Mouse (Mus musculus): ENCODE results near the gene Amz1. TPM values are rescaled to one million over a fixed set of nuclear protein-coding genes. Genes with fewer than 3 reads are reported as not detected.

The Amz1 gene
- polyA plus RNA-seq, 1 experiment: 0.14 TPM

DNA sequence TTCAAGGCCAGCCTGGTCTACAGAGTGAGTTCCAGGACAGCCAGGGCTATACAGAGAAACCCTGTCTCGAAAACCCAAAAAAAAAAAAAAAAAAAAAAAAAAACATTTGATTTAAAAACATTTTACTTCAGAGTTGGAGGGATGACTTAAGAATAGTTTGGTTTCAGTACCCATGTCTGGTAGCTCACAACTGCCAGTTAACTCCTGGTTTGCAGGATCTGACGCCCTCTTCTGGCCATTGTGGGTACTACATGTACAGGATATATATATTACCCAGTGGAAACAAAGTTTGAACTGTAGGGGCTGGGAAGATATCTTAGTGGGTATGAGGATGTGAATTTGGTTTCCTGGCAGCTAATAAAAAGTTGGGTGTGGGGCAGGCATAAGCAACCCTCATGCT, 27.0 kb downstream of the Amz1 start:
- TF ChIP-seq POLR2A (IDR thresholded peaks at IDR 0.05; ENCODE audit: control insufficient read depth, low read depth, low read length) (no peak), CTCF (IDR thresholded peaks at IDR 0.05; ENCODE audit: control insufficient read depth, insufficient read depth, insufficient replicate concordance, low read depth, low read length) (no peak; the same call in 1 of the 2 replicates)
- Histone ChIP-seq H3K27ac (ENCODE audit: control insufficient read depth, insufficient read depth, low read depth, low read length) (no peak overlapping the region), H3K36me3 (ENCODE audit: control insufficient read depth, insufficient read depth, low read length) (no peaks in the 10 kb centered on the region), H3K4me3 (ENCODE audit: control insufficient read depth, low read depth, low read length) (no peak overlapping the region), H3K27me3 (ENCODE audit: control insufficient read depth, insufficient read depth, low read length) (no peaks in the 10 kb centered on the region), H3K4me1 (ENCODE audit: control insufficient read depth, insufficient read depth, low read length) (no peaks in the 10 kb centered on the region; the same call in 1 of the 2 replicates)

- Histone ChIP-seq H3K36me3 (ENCODE audit: control insufficient read depth, insufficient read depth, low read length) (no peaks in the 10 kb centered on the region), H3K27ac (ENCODE audit: control insufficient read depth, insufficient read depth, low read depth, low read length) (no peak overlapping the region), H3K4me3 (ENCODE audit: control insufficient read depth, low read depth, low read length) (no peak overlapping the region), H3K27me3 (ENCODE audit: control insufficient read depth, insufficient read depth, low read length) (no peaks in the 10 kb centered on the region), H3K4me1 (ENCODE audit: control insufficient read depth, insufficient read depth, low read length) (no peaks in the 10 kb centered on the region; the same call in 1 of the 2 replicates)
- TF ChIP-seq CTCF (IDR thresholded peaks at IDR 0.05; ENCODE audit: control insufficient read depth, insufficient read depth, insufficient replicate concordance, low read depth, low read length) (no peak), POLR2A (IDR thresholded peaks at IDR 0.05; ENCODE audit: control insufficient read depth, low read depth, low read length) (no peak)
Measured at GRCm38 (mm10) chr5:140752041-140752440, 28.1 kb downstream of the Amz1 start.

DNA sequence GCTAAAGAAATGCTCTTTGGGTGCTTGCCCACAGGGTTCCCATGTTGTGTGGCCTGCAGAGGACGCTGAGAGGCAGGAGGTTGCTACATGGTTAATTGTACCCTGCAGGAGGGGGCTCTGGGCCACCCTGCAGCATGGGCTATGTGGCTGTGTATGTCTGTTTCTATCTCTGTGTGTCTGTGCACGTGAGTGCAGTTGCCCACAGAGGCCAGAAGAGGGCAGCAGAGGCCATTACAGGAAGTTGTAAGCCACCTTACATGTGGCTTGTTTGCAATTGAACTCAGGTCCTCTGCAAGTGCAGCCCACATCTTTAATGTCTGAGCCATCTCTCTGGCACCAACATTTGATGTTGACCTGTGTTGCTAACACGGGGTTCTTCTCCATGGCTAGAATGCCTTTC, 28.7 kb downstream of the Amz1 start:
- no peak for TF ChIP-seq POLR2A (IDR thresholded peaks at IDR 0.05; ENCODE audit: control insufficient read depth, low read depth, low read length)
- TF ChIP-seq CTCF (IDR thresholded peaks at IDR 0.05; ENCODE audit: control insufficient read depth, insufficient read depth, insufficient replicate concordance, low read depth, low read length): peak; percentile 83; the same call in 1 of the 2 replicates
- no peaks in the 10 kb centered on the region for H3K36me3 ChIP-seq (ENCODE audit: control insufficient read depth, insufficient read depth, low read length)
- H3K27me3 ChIP-seq (ENCODE audit: control insufficient read depth, insufficient read depth, low read length): no peaks in the 10 kb centered on the region
- H3K4me1 ChIP-seq (ENCODE audit: control insufficient read depth, insufficient read depth, low read length): no peaks in the 10 kb centered on the region; the same call in 1 of the 2 replicates
- no peak overlapping the region for H3K27ac ChIP-seq (ENCODE audit: control insufficient read depth, insufficient read depth, low read depth, low read length)
- no peak overlapping the region for H3K4me3 ChIP-seq (ENCODE audit: control insufficient read depth, low read depth, low read length)

- H3K4me3 ChIP-seq (ENCODE audit: control insufficient read depth, low read depth, low read length): no peak overlapping the region
- no peak overlapping the region for H3K27ac ChIP-seq (ENCODE audit: control insufficient read depth, insufficient read depth, low read depth, low read length)
- H3K36me3 ChIP-seq (ENCODE audit: control insufficient read depth, insufficient read depth, low read length): no peaks in the 10 kb centered on the region
- H3K4me1 ChIP-seq (ENCODE audit: control insufficient read depth, insufficient read depth, low read length): no peaks in the 10 kb centered on the region; the same call in 1 of the 2 replicates
- no peaks in the 10 kb centered on the region for H3K27me3 ChIP-seq (ENCODE audit: control insufficient read depth, insufficient read depth, low read length)
- TF ChIP-seq POLR2A (IDR thresholded peaks at IDR 0.05; ENCODE audit: control insufficient read depth, low read depth, low read length) (no peak), CTCF (IDR thresholded peaks at IDR 0.05; ENCODE audit: control insufficient read depth, insufficient read depth, insufficient replicate concordance, low read depth, low read length) (no peak)
Measured at GRCm38 (mm10) chr5:140753223-140753622, 29.3 kb downstream of the Amz1 start.

DNA sequence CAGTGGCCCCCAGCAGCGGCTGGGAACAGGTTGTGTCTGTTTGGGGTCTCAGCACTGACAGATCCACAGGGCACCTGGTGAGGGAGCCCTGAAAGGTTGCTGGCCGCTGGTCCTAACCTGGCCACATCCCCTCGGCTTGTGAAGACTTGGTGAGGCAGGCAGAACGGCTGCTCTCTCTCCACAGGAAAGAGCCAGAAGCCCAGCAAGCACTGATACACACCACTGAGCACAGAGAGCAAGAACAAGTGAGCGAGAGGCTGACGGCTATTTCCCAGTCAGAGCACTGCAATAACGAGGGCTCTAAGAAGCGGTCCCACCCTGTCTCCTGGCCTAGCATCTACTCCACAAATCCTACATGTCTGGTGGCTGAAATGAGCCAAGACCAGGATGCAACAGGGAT, 34.9 kb downstream of the Amz1 start:
- H3K27me3 ChIP-seq (ENCODE audit: control insufficient read depth, insufficient read depth, low read length): no peaks in the 10 kb centered on the region
- H3K27ac ChIP-seq (ENCODE audit: control insufficient read depth, insufficient read depth, low read depth, low read length): no peak overlapping the region
- H3K4me1 ChIP-seq (ENCODE audit: control insufficient read depth, insufficient read depth, low read length): no peaks in the 10 kb centered on the region
- no peaks in the 10 kb centered on the region; the same call in 1 of the 2 replicates for H3K36me3 ChIP-seq (ENCODE audit: control insufficient read depth, insufficient read depth, low read length)
- H3K4me3 ChIP-seq (ENCODE audit: control insufficient read depth, low read depth, low read length): no peak overlapping the region
- TF ChIP-seq POLR2A (IDR thresholded peaks at IDR 0.05; ENCODE audit: control insufficient read depth, low read depth, low read length) (no peak), CTCF (IDR thresholded peaks at IDR 0.05; ENCODE audit: control insufficient read depth, insufficient read depth, insufficient replicate concordance, low read depth, low read length) (no peak)

DNA sequence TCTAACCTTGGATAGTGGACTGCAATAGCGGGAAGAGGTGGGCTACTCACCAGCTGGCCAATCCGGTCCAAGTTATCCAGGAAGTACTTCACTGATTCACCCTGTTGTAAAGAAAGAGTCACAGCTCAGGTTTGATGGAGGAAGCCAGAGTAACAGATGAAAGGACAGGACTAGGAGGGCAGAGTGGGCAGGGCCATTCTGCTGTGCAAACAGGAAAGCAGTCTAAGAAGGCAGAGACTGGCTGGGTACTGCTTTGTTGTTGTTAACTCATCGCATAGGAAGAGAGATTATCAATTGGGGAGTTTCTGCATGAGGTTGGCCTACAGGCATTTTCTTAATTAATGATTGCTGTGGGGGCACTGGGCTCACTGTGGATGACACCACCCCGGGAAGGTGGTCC, 38.6 kb downstream of the Amz1 start:
- Histone ChIP-seq H3K36me3 (ENCODE audit: control insufficient read depth, insufficient read depth, low read length) (no peaks in the 10 kb centered on the region; the same call in 1 of the 2 replicates), H3K27ac (ENCODE audit: control insufficient read depth, insufficient read depth, low read depth, low read length) (no peak overlapping the region), H3K4me3 (ENCODE audit: control insufficient read depth, low read depth, low read length) (no peak overlapping the region), H3K4me1 (ENCODE audit: control insufficient read depth, insufficient read depth, low read length) (no peaks in the 10 kb centered on the region), H3K27me3 (ENCODE audit: control insufficient read depth, insufficient read depth, low read length) (no peaks in the 10 kb centered on the region)
- TF ChIP-seq CTCF (IDR thresholded peaks at IDR 0.05; ENCODE audit: control insufficient read depth, insufficient read depth, insufficient replicate concordance, low read depth, low read length) (no peak), POLR2A (IDR thresholded peaks at IDR 0.05; ENCODE audit: control insufficient read depth, low read depth, low read length) (no peak)

- Histone ChIP-seq H3K36me3 (ENCODE audit: control insufficient read depth, insufficient read depth, low read length) (no peaks in the 10 kb centered on the region; the same call in 1 of the 2 replicates), H3K4me3 (ENCODE audit: control insufficient read depth, low read depth, low read length) (no peak overlapping the region), H3K27me3 (ENCODE audit: control insufficient read depth, insufficient read depth, low read length) (no peaks in the 10 kb centered on the region), H3K4me1 (ENCODE audit: control insufficient read depth, insufficient read depth, low read length) (no peaks in the 10 kb centered on the region; the same call in none of the 2 replicates), H3K27ac (ENCODE audit: control insufficient read depth, insufficient read depth, low read depth, low read length) (no peak overlapping the region)
- TF ChIP-seq CTCF (IDR thresholded peaks at IDR 0.05; ENCODE audit: control insufficient read depth, insufficient read depth, insufficient replicate concordance, low read depth, low read length): no peak
- no peak for TF ChIP-seq POLR2A (IDR thresholded peaks at IDR 0.05; ENCODE audit: control insufficient read depth, low read depth, low read length)
Measured at GRCm38 (mm10) chr5:140764921-140765613, 41.1 kb downstream of the Amz1 start.
